11 mouse cellular contexts compared by ENCODE assay signal in the genomic region with DNA sequence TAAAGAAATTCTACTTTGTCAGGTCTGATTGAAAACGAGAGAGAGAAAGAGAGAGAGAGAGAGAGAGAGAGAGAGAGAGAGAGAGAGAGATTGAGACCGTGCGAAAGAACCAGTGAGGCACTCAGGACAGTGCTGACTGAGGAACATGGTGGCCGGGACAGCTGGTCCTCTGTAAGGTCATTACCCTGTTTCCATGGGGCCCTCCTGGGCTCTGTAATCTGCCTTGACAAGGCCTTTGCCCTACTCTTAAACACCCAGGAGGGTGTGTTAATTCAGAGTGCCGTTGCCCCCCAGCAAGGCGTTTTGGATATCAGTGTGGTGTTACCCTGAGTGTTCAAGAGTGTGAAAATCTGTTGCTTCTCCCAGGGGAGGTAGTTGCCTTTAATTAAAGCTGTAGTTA.
DNase-seq lines count a peak whose midpoint lies in the region; ATAC-seq and TF ChIP-seq lines count a peak whose summit lies in the region.
"Had no signal": no experiment of that assay in that cellular context is flagged by ENCODE, and none has a peak within 500 bp of the region (broad histone marks: within the 10 kb centered on the region; RNA-seq: fewer than 3 reads in every experiment).

No protein-coding gene starts in this region.

- TF ChIP-seq CTCF in kidney, postnatal 0 days (IDR thresholded peaks at IDR 0.05; ENCODE audit: low read depth) = no peak

- H3K27me3 ChIP-seq in forebrain, embryonic 12.5 days = peaks cover 3% of the 10 kb centered on the region; the same call in 1 of the 2 replicates
- no peaks in the 10 kb centered on the region for H3K27me3 ChIP-seq in forebrain, embryonic 15.5 days
- no peaks in the 10 kb centered on the region for H3K27me3 ChIP-seq in kidney, postnatal 0 days (ENCODE audit: insufficient read depth, low read length)
- H3K27me3 ChIP-seq: heart, embryonic 12.5 days; neural tube, embryonic 15.5 days had no signal

- ATAC-seq in forebrain, embryonic 12.5 days (ENCODE audit: low FRiP score) = peak; percentile 9; the same call in 1 of the 2 replicates
- ATAC-seq in forebrain, embryonic 15.5 days (replicated peaks) = no peak
- no peak for ATAC-seq in kidney, postnatal 0 days (replicated peaks; ENCODE audit: low FRiP score, low read depth)

- H3K9ac ChIP-seq in forebrain, embryonic 12.5 days = no peak overlapping the region
- H3K9ac ChIP-seq in forebrain, embryonic 15.5 days (replicated peaks) = no peak overlapping the region
- H3K9ac ChIP-seq in kidney, postnatal 0 days (ENCODE audit: low read depth, low read length) = no peak overlapping the region
- H3K9ac ChIP-seq: heart, embryonic 12.5 days; neural tube, embryonic 15.5 days had no signal

- H3K4me1 ChIP-seq in forebrain, embryonic 12.5 days = peaks cover 41% of the 10 kb centered on the region
- H3K4me1 ChIP-seq in forebrain, embryonic 15.5 days = peaks cover 35% of the 10 kb centered on the region
- peaks cover 46% of the 10 kb centered on the region for H3K4me1 ChIP-seq in kidney, postnatal 0 days (replicated peaks; ENCODE audit: insufficient read depth, low read length)

- H3K9me3 ChIP-seq in forebrain, embryonic 12.5 days = no peaks in the 10 kb centered on the region
- H3K9me3 ChIP-seq in forebrain, embryonic 15.5 days = no peaks in the 10 kb centered on the region
- no peaks in the 10 kb centered on the region for H3K9me3 ChIP-seq in kidney, postnatal 0 days (replicated peaks; ENCODE audit: low read length)
- H3K9me3 ChIP-seq: heart, embryonic 12.5 days; neural tube, embryonic 15.5 days had no signal

- H3K4me3 ChIP-seq in forebrain, embryonic 12.5 days (replicated peaks) = no peak overlapping the region
- H3K4me3 ChIP-seq in forebrain, embryonic 15.5 days = no peak overlapping the region
- H3K4me3 ChIP-seq in kidney, postnatal 0 days (replicated peaks; ENCODE audit: low read depth, low read length) = no peak overlapping the region
- H3K4me3 ChIP-seq: heart, embryonic 12.5 days; left cerebral cortex, adult 2 months; neural tube, embryonic 15.5 days had no signal

- no peak overlapping the region for H3K27ac ChIP-seq in forebrain, embryonic 12.5 days
- H3K27ac ChIP-seq in forebrain, embryonic 15.5 days (replicated peaks) = no peak overlapping the region
- H3K27ac ChIP-seq in kidney, postnatal 0 days = peak overlapping the region; percentile 50; the same call in 1 of the 2 replicates
- H3K27ac ChIP-seq: left cerebral cortex, adult 2 months; neural tube, embryonic 15.5 days had no signal

- WGBS in forebrain, embryonic 12.5 days = 23% methylated on average over 6 of the region's 6 CpGs
- WGBS in forebrain, embryonic 15.5 days = 21% methylated on average over 6 of the region's 6 CpGs
- 35% methylated on average over 6 of the region's 6 CpGs for WGBS in kidney, postnatal 0 days

- no peak overlapping the region for H3K4me2 ChIP-seq in forebrain, embryonic 12.5 days
- no peak overlapping the region for H3K4me2 ChIP-seq in forebrain, embryonic 15.5 days (replicated peaks)
- no peak overlapping the region for H3K4me2 ChIP-seq in kidney, postnatal 0 days (ENCODE audit: low read length)
- H3K4me2 ChIP-seq: heart, embryonic 12.5 days; neural tube, embryonic 15.5 days had no signal

- 0 out of 2 replicates have a peak, but pooled peaks cover 7% of the 10 kb centered on the region for H3K36me3 ChIP-seq in forebrain, embryonic 12.5 days (replicated peaks)
- H3K36me3 ChIP-seq in forebrain, embryonic 15.5 days = no peaks in the 10 kb centered on the region
- peaks cover 10% of the 10 kb centered on the region; the same call in 1 of the 2 replicates for H3K36me3 ChIP-seq in kidney, postnatal 0 days (ENCODE audit: insufficient read depth, low read length)
- H3K36me3 ChIP-seq: neural tube, embryonic 15.5 days had no signal

- DNase-seq in kidney, postnatal 0 days (ENCODE audit: low spot score) = no peak
- no peak for DNase-seq in kidney, postnatal 10 days
- DNase-seq in embryo, embryonic 9.5 days (ENCODE audit: extremely low spot score) = peak; percentile 34
- peak; percentile 38 for DNase-seq in mesoderm, embryonic 11.5 days (ENCODE audit: low read depth, low spot score)
- no peak for DNase-seq in layer of hippocampus, postnatal 10 days (ENCODE audit: low spot score in 2 of 2)
- DNase-seq: gastrocnemius, postnatal 36 days had no signal

Comparison
In these comparisons a context has a peak if more than half of its experiments do, and no peak if none do; other contexts are left out.
1. DNase-seq: peak in embryo, embryonic 9.5 days (single experiment) and mesoderm, embryonic 11.5 days (single experiment); none in kidney, postnatal 0 days (single experiment), kidney, postnatal 10 days (single experiment) and layer of hippocampus, postnatal 10 days (0 of 2).